Mouse (Mus musculus) megakaryocyte, adult 5-6 weeks (primary cell): ENCODE measurements around the gene Abcf1. TPM values are rescaled to one million over a fixed set of nuclear protein-coding genes. Genes with fewer than 3 reads are reported as not detected.
"Not testable (repeated sequence)": the region's sequence is repeated elsewhere in the genome, so short reads cannot be mapped to it uniquely, and the experiment has no call there.

Source experiments
- ATAC-seq: 2 replicates; pipeline ENCODE4 v1.8.0; 2016; ENCODE audit warnings: mild to moderate bottlenecking, inconsistent platforms; ENCODE audit not compliant: poor library complexity, severe bottlenecking
- total RNA-seq, 2 experiments: library from RNA; stranded (forward) in 1 of 2; stranded (reverse) in 1 of 2; fragments of 153-499, 151-499 nt in 1 of 2; fragments of 221-1000, 200-1000 nt in 1 of 2; gene quantifications; 2 replicates each; pipeline versions ENCODE4 v1.2.3 to v1.2.4; 2015 to 2017

Abcf1 gene
- total RNA-seq, 2 experiments from 2014 or later = 31.8 to 101 TPM

DNA sequence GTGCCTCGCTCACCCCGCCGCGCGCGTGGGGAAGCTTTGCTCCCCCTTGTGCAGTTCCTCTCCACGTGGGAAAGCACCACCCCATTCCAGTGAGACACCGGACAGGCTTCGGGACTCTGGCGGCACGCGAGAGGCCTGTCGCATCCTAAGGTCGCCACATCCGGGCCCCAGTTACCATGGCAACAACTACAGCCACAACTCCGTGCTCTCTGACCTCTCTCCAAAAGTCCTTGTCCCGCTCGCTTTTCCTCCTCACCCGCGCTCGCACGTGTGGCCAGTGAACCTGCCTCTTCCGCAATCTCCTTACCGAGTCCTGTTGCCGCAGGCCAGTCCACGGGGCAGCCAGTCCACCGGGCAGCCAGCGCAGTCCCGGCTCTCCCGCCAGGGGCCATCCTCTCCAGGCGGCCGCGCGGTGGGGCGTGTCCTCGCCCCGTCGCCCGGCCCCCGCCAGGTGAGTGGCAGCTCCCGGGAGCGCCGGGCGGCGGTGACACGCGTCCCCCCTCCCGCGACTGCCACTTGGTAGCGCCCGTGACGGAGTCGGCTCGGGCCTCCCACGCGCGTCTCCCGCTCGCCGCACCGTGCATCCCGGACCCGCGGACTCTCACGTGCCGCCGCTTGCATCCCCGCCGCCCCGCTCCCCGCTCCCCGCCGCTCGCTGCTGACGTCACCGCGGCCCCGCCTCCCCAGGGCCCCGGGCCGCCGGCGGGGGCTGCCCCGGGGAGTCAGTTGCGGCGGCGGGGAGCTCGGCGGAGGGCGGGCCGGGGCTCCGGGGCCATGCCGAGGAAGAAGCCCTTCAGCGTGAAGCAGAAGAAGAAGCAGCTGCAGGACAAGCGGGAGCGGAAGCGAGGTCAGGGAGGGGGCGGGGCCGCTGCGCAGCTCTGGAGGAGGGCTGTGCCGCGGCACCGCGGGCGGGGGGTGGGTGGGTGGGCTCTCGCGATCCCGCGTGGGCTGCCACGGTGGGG, 10.1 kb upstream of the Abcf1 start, which contains the start of the genes Gnl1 and Prr3:
Gene Gnl1, plus strand, starts transcription at position 451 of the 962 bp plus-strand sequence.
Gene Prr3, minus strand, starts transcription at position 836 of the 962 bp plus-strand sequence.
- peak; percentile 82 for ATAC-seq

DNA sequence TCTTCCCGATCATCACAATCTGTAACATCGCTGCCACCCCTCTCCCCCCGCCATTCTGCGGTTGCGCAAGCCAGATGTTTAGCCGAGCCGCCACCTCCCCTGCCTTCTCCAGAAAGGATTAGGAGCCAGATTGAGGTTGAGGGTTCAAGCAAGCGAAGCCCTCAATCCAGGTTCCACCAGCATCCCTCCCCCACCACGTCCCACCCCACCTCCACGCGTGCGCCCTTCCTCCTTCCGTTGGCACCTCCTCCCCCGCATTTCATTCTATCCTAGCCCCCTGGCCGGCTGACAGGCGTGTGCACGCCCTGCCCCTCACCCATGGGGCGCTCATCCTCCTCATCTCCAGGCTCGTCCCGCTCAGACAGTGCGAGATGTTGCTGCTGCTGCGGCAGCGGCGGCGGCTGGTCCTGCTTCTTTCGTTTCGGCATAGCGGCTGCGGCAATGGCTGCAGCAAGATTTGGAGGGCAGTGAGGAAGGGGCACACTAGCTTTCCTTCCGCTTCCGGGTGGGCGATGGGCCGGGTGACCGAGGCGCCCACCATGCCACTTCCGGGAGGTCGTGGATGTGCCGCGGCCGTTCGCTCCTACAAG, 9.3 kb upstream of the Abcf1 start:
- ATAC-seq = no peak; the same call in 1 of the 2 replicates

DNA sequence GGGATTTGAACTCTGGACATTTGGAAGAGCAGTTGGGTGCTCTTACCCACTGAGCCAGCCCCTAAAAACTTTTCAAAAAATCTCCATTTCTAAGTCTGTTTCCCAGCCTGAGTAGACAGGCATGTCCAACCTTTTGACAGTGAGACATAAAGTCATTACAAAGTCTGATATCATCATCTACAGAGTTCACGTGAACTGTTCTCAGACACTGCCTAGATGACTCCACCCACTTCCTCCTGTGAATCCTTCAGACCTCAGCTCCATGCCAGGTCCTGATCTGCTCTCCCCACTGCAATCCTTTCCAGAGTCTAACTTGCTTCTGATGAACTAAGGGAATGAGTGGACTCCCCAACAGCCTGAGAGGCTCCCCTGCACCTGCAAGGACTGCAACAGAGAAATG, 2.6 kb upstream of the Abcf1 start:
- no peak for ATAC-seq

DNA sequence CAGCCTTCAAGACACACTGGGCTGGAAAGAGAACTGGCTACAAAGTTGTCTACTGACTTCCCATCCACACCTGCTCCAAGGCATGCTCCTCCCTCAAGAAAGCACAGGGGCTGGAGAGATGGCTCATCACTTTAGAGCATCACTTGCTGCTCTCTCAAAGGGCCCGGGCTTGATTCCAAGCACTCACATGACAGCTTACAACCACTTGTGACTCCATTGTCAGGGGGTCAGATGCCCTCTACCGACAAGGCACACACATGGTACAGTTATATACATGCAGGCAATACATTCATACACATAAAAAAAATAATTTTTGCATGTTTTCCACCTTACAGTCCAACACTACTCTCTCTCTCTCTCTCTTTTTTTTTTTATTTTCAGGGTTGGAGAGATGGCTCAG, 1.9 kb downstream of the Abcf1 start:
- no peak for ATAC-seq

DNA sequence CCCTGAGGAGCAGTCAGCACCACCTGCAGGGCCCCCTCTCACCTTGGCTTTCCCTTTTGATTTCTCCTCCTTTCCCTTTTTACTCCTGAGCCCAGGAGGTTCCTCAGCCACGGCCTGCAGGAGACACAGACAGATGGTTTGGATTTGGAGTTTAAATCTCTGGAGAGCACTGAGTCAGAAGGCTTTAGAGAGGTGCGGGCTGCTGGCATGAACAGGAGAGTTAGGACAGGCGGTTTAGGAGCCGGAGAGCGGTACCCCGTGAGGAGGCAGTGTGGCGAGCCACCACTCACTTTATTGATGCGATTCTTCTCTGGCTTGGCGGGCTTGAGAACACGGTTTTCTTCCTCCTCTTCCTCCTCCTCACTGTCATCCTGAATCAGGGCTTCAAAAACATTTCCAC, 6.3 kb downstream of the Abcf1 start:
- no peak for ATAC-seq

DNA sequence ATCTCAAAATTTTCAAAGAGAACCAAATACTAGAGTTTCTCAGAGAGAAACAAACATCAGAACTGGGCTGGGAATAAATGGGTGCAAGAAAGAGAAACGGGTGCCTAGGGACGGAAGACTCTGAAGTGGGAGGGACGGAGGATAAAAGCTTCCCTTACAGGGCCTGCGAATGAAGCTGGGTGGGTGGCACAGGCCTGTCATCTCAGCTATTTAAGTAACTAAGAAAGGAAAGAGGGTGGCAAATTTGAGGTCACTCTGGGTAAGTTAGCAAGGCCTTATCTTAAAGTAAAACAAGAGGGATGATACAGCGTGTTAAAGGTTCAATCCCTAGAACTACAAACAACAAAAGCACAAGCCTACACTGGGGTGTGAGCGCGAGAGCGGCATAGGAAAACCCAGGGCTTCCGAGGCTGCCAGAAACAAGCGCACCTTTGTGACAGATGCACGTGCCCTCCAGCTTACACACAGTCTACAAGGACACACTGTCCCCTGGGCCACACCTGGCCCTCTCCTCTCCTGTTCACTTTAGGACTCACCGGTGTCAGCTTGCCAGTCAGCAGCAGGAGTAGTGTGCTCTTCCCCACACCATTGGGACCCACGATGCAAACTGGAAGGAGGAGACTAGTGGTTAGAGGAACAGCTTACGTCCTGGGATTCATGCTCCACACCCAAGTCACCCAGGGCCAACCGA, 10.9 kb downstream of the Abcf1 start:
- no peak for ATAC-seq

DNA sequence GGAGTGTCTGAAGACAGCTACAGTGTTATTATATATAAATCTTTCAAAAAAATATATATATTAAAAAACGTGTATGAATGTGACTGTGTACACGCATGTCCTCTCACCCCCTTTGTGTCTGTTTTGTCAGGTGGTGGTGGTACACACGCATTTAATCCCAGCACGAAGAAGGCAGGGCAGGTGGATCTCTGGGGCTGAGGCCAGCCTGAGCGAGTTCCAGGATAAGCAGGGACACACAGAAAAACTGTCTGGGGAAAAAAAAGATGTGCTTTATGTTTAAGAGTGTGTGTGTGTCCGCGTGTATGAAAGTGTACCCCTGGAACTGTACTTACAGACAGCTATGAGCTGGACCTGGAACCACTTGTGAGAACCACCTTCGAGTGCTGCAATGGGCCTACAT, 14.9 kb downstream of the Abcf1 start:
- no peak for ATAC-seq

DNA sequence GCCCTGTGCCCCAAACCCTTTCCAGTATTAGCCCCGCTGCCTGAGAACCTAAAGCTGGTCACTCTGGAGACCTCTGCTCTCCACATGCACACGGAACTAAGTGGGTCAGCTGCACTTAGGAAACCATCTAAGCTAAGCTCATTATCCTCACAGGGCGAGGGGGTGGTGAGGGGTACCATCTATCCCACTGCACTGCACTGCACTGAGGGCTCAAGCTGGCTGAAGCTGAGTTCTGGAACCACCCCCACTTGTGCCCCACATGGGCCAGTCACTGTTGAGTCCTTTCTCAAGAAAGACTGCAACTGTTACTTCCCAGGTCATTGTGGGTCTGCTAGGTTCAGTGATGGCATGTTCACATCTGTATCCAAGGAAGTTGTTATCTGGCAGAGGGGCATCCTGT, 17.0 kb downstream of the Abcf1 start:
- not testable (repeated sequence) for ATAC-seq

DNA sequence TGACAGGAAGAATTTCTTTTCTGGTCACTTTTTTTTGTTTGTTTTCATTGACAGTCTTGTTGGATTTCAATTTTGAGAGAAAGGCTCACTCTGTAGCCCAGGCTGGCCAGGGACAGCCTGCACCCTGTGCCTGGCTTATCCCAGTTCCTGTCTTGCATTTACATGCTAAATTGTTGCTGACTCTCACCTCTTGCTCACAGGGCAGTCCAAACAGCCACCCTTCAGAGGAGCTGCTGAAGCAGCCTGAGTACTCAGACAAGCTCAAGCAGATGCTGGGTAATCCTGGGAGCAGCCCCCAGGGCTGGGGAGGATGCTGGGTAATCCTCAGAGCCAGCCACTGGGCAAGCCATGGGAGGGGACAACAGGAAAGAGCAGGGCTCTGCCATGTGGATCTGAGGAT, 18.6 kb downstream of the Abcf1 start:
- ATAC-seq = not testable (repeated sequence)

DNA sequence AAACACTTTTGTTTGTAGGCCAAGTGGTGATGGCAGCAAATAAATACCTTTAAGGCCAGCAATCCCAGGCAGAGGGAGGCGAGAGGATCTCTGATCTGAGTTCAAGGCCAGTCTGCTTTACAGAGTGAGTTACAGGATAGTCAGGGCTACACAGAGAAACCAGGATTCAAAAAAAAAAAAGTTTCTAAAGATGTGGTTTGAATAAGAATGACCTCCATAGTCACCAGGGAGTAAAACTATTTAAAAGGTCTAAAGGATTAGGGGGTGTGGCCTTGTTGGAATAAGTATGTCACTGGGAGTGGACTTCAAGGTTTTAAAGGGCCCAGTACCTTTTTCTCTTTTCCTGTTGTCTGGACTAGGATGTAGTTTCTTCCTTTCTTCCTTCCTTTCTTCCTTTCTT, 29.6 kb downstream of the Abcf1 start:
- no peak for ATAC-seq

DNA sequence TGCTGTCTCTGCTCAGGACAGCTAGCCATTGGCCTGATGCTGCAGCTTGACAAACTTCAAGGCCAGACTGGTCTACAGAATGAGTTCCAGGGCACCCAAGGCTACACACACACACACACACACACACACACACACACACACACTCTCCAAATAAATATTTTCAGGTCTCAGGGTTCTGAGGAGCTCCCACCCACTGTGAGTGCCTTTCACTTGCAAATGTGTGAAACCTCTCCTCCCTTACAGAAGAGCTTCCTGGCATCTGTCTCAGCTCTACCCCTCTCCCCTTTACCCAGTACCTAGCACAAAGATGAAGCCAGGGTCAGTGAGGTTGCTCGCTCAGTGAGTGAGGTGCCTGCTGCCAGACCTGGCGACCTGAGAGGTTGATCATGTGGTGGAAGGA, 30.5 kb downstream of the Abcf1 start:
- ATAC-seq = no peak

DNA sequence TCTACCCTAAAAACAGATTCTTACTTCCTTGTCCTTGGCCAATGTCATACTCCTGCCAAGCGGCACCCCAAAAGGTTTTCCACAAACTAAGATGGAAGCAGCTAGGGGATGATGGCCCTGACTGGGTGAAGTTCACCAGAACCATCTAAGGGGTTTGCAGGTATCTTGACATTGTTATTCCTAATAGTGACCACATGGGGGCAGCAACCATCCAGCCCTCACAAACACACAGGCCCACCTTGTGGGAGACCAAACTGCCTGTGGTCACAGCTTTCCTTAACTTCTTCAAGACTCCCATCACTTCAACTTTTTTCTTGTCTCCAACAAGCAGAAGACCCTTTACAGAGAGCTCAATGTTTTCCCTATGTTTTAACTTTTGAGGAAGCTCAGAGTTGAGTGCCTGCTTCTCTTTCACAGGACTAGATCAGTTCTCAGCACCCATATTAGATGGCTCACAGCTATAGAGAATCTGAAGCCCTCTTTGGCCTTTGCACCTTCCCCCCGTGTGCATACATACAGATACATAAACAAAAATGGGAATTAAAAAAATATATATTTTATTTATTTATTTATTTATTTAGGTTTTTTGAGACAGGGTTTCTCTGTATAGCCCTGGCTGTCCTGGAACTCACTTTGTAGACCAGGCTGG, 31.7 kb downstream of the Abcf1 start:
- peak; percentile 91 for ATAC-seq

DNA sequence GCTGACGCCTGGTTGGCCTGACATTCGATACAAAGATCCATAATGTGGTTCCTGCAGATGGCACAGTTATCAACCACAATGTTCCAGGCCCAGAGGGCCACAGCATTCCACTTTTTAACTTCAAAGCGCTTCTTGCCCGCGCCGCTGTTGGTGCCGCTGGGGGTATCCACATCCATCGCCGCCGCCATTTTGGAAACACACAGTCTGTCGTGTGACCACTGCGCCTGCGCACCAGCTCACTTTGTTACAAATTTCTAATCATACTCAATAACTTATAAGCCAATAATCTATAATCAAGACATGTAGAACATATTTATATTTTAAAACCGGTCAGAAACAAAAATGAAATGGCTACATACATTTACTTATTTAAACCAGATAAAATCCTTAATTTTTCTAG, 33.8 kb downstream of the Abcf1 start:
- ATAC-seq = peak; percentile 87

DNA sequence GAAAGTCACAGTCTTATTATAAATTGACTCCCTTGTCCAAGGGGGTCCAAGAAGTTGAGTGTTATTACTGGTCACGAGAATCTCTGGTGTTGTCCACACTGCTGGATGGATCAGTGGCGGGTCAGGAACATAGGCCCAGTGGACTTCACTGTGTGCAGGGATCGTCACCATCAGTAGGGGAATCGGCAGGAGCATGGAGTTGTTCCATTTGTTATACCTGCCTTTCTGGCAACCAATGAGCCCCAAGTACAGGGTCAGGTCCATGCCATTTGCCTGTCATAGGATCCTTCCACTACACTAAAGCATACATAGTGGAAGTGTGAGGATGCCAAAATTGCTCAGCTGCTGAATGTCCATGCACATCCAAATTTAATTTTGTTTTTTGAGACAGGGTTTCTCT, 37.0 kb downstream of the Abcf1 start:
- no peak for ATAC-seq

DNA sequence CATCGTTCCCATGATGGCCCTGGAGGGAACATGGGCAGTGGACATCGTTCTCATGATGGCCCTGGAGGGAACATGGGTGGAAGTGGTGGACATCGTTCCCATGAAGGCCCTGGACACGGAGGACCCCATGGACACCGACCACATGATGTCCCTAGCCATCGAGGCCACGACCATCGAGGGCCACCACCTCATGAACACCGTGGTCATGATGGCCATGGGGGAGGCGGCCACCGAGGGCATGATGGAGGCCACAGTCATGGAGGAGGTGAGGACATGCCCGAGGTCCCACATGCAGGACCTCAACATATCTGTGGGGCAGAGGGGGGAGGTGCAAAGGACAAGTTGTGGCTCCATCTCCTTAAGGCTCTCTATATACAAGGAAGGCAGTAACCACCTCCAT, 38.9 kb downstream of the Abcf1 start:
- no peak for ATAC-seq

DNA sequence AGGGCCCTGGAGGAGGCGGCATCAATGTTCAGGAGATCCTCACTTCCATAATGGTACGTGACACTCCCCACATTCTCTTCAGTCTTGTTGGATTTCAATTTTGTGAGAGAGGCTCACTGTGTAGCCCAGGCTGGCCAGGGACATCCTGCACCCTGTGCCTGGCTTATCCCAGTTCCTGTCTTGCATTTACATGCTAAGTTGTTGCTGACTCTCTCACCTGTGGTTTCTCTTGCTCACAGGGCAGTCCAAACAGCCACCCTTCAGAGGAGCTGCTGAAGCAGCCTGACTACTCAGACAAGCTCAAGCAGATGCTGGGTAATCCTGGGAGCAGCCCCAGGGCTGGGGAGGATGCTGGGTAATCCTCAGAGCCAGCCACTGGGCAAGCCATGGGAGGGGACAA, 40.0 kb downstream of the Abcf1 start:
- no peak for ATAC-seq

DNA sequence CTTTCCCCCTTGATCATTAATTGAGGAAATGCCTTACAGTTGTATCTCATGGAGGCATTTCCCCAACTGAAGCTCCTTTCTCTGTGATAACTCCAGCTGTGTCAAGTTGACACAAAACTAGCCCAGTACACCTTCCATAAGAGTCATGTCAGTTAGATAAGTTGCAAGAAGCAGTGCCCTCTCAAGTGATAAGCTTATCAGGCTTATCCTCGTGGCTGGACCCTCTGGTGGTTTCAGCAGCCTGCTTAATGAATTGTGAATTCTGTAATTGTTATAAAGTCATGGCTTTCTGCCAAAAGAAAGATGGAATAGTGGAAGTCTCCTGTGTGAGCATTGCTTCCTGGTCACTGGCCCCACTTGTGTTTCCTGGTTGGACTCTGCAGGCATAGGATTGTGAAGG, 42.1 kb downstream of the Abcf1 start:
- no peak for ATAC-seq

DNA sequence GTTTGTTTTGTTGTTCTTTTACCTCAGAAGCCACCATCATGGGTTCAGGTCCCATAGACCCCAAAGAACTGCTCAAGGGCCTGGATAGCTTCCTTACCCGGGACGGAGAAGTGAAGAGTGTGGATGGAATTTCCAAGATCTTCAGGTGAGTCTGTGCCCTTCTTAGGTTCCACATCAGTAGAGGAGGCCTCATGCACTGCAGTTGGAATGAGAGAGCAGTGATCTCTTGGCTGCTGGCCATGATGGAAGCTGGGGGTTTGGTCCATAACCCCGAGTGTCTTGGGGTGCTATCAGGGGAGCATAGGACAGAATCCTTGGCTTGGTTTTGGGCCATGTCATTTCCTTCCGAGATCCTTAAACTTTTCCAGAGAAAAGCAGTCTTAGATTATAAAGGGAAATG, 46.3 kb downstream of the Abcf1 start:
- ATAC-seq = no peak

DNA sequence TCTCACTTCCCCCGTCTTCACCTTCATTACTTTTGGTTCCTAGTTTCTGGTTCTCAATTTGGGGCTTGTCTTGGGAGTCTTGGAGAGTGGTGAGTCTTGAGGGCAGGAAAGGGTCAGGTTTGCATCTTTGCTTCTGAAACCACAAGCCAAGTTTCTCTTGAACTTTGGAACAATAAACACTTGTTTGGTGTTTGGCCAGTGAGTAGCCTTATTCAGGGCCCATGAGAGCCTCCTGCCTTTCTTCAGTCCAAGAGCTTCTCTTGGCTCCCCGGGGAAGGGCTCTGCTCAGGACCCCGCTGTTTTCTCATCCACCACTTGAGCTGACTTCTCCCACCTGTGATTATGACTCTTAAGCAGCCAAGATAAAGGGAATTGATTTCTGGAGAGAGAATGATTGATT, 47.0 kb downstream of the Abcf1 start:
- no peak for ATAC-seq

DNA sequence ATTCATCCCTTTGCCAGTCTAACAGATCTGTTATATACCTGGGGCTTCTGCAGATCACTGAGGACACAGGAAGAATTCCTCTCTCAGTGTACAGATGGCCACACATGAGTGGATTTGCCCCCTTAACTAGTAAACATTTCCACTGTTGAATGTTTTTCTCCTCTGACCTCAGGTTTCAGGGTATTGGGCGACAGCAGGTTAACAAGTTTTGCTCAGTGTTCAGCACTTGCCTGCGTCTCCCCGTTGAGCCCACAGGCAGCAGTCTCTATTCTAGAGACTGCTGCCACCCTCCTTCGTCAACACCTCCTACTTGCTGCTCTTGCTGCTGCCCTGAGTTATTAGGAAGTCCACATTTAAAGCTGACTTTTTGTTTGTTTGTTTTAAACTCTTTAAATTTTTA, 47.9 kb downstream of the Abcf1 start:
- no peak for ATAC-seq
